Mouse (Mus musculus): ENCODE results near the gene Unc13d.
"Not testable (repeated sequence)": the region's sequence is repeated elsewhere in the genome, so short reads cannot be mapped to it uniquely, and the experiment has no call there.

Gene Unc13d

GRCm38 (mm10) chr11:116077446-116078204 is at the start of gene Unc13d:
Unc13d (minus strand) TSS chr11:116077961.
- peak; percentile 32 for DNase-seq (ENCODE audit: low spot score)

- no peak for DNase-seq (ENCODE audit: low spot score)
Observed at GRCm38 (mm10) chr11:116126261-116126660, 48.5 kb upstream of the Unc13d start.

GRCm38 (mm10) chr11:116121731-116122245 is 44.0 kb upstream of the Unc13d start:
- DNase-seq (ENCODE audit: low spot score), result not testable (repeated sequence)

- no peak for DNase-seq (ENCODE audit: low spot score)
Observed at GRCm38 (mm10) chr11:116117819-116118218, 40.1 kb upstream of the Unc13d start.

GRCm38 (mm10) chr11:116117241-116117640 is 39.5 kb upstream of the Unc13d start:
- no peak for DNase-seq (ENCODE audit: low spot score)

- DNase-seq (ENCODE audit: low spot score), result no peak
Observed at GRCm38 (mm10) chr11:116111611-116112203, 33.9 kb upstream of the Unc13d start.

GRCm38 (mm10) chr11:116111067-116111466 is 33.3 kb upstream of the Unc13d start:
- no peak for DNase-seq (ENCODE audit: low spot score)

GRCm38 (mm10) chr11:116110540-116110939 is 32.8 kb upstream of the Unc13d start:
- no peak for DNase-seq (ENCODE audit: low spot score)

- no peak for DNase-seq (ENCODE audit: low spot score)
Observed at GRCm38 (mm10) chr11:116110131-116110530, 32.4 kb upstream of the Unc13d start.

- no peak for DNase-seq (ENCODE audit: low spot score)
Observed at GRCm38 (mm10) chr11:116109441-116110081, 31.8 kb upstream of the Unc13d start.

- DNase-seq (ENCODE audit: low spot score), result no peak
Observed at GRCm38 (mm10) chr11:116108464-116109137, 30.8 kb upstream of the Unc13d start.

- no peak for DNase-seq (ENCODE audit: low spot score)
Observed at GRCm38 (mm10) chr11:116107777-116108285, 30.1 kb upstream of the Unc13d start.

GRCm38 (mm10) chr11:116106963-116107776 is 29.4 kb upstream of the Unc13d start:
- DNase-seq (ENCODE audit: low spot score), result no peak

- no peak for DNase-seq (ENCODE audit: low spot score)
Observed at GRCm38 (mm10) chr11:116106154-116106962, 28.6 kb upstream of the Unc13d start.

GRCm38 (mm10) chr11:116105065-116105464 is 27.3 kb upstream of the Unc13d start:
- no peak for DNase-seq (ENCODE audit: low spot score)

GRCm38 (mm10) chr11:116104006-116104646 is 26.4 kb upstream of the Unc13d start:
- DNase-seq (ENCODE audit: low spot score), result no peak

- no peak for DNase-seq (ENCODE audit: low spot score)
Observed at GRCm38 (mm10) chr11:116103572-116103971, 25.8 kb upstream of the Unc13d start.

GRCm38 (mm10) chr11:116102472-116102871 is 24.7 kb upstream of the Unc13d start:
- DNase-seq (ENCODE audit: low spot score), result no peak

- no peak for DNase-seq (ENCODE audit: low spot score)
Observed at GRCm38 (mm10) chr11:116101931-116102381, 24.2 kb upstream of the Unc13d start.

- DNase-seq (ENCODE audit: low spot score), result no peak
Observed at GRCm38 (mm10) chr11:116100839-116101238, 23.1 kb upstream of the Unc13d start.
